Mouse (Mus musculus) testis, postnatal 14 days (tissue): ENCODE data around the gene Slc7a11.
"Not testable (repeated sequence)": the region's sequence is repeated elsewhere in the genome, so short reads cannot be mapped to it uniquely, and the experiment has no call there.

ENCODE experiments used
- DNase-seq: peaks from one replicate; pipeline ENCODE4 v3.0.0; 2021; ENCODE audit warnings: low spot score

Gene Slc7a11

DNA sequence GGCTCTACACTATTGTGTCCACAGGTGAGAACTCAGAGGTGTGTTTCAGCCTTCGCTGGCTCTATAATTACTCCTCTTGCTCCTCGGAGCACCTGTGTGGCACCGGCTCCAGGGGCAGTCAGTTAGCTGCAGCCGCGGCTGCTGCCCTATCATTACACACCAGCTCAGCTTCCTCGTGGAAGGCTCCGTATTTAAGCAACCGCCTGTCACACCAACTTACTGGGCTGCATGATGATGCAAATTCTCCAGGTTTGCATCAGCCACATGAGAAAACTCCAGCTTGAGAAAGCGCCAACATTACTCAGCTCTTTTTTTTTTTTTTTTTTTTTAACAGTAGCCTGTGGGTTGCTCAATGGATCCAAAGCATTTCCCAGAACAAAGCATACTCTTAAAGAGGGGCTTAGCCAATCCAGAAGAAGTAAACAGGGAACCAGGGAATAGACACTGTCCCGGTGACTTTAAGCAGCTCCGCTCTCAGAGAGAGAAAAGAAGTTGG, at the start of gene Slc7a11:
Gene Slc7a11 (minus strand): TSS at position 194 of the 496 bp plus-strand sequence.
- DNase-seq = peak; percentile 4

DNA sequence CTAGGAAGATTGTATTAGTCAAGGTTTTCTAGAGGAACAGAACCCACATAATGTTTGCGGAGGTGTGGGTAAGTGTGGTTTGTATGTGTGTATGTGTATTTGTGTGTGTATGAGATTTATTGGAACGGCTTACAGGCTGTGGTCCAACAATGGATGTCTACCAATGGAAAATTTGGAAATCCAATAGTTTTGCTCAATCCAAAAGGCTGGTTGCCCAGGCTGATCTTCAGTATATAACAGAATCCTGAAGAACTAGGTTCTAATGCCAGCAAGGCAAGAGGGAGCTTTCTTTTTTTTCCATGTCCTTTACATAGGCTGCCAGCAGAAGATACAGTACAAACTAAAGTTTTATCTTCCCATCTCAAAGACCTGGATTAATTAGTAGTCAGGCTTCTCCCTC, 48.3 kb upstream of the Slc7a11 start:
- no peak for DNase-seq

DNA sequence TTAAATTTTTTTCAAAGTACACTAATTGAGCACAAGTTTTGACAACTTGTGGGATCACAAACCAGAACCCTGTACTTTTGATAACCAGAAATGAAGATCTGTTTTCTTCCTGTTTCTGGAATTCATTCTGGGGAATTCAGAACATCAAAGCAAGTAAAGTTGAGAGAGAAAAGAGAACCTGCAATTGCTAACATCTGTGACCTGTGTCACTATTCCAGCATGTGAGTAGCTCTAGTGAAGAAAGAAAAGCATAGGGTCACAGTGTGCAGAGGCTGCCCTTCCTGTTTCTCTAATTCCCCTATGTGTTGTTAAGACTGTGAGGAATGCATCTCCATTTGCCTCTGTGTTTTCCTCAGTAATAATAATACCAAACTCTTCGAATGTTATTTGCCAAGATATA, 40.7 kb upstream of the Slc7a11 start:
- no peak for DNase-seq

DNA sequence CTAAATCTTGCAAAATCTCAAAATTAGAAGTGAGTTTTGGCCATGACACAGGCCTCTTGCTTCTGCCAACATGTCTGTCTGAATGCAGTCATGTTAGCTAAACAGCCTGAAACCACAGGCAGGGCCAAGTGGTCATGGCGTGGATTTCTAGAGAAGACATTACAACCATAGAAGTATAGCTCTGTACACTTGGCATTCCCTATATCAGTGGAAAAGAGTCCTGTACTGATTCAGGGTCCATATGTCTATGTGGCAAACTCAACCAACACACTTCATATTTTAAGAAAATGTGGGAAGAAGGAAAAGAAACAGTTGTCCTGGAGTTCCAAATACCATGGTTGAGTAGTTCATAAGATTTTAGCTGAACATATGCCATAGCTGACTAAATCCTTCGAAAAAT, 18.8 kb upstream of the Slc7a11 start:
- no peak for DNase-seq

DNA sequence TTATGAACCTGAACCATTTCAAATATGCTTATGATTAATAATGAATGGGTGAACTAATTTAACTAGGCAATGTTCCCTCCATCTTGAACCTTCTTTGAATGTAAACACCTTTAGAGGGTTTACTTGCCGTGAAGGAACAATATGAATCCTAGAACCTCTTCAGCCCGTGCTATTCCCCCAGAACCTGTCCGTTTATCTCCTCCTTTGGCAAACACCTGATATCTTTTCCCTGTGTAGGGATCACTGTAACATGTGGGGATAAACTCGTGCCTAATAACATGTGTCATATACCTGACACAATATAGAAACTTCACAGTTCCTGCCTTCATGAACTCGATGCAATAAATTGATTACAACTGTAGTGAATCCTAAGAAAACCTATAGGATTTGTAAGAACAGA, 13.7 kb upstream of the Slc7a11 start:
- no peak for DNase-seq

DNA sequence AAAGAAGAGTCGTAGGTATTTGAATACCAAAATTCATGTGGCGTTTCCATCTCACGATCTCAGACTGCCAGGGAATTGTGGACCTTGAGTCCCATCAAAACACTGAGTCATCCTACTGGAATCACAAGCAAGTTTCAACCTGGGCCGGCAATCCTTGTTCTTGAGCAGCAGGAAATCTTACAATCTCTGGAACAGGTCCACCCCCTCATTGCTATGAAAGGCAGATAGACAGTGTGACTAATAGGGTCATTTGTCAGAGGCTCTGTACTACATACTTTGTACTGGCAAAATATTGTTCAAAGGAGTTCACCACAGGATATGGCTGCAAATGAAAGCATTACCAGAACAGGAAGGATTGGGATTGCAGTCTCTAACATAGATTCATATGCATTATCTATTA, 13.2 kb upstream of the Slc7a11 start:
- peak; percentile 5 for DNase-seq

DNA sequence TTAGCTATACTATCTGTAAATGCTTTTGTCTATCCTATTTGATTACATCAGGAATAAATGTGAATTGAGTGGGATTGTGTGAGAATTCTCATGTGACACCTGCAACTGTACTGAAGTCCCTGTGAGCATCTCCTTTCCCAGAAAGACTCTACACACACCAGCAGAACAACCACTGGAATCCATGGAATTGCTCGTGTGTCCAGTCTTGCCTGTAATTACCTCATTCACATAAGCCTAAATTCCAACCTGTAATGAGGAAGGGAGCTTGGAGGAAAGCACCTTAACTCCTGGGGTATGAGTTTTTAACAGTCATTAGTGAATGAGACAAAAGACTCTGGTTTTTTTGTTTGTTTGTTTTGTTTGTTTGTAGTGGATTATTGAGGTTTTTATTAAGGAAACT, 12.6 kb upstream of the Slc7a11 start:
- DNase-seq = no peak

DNA sequence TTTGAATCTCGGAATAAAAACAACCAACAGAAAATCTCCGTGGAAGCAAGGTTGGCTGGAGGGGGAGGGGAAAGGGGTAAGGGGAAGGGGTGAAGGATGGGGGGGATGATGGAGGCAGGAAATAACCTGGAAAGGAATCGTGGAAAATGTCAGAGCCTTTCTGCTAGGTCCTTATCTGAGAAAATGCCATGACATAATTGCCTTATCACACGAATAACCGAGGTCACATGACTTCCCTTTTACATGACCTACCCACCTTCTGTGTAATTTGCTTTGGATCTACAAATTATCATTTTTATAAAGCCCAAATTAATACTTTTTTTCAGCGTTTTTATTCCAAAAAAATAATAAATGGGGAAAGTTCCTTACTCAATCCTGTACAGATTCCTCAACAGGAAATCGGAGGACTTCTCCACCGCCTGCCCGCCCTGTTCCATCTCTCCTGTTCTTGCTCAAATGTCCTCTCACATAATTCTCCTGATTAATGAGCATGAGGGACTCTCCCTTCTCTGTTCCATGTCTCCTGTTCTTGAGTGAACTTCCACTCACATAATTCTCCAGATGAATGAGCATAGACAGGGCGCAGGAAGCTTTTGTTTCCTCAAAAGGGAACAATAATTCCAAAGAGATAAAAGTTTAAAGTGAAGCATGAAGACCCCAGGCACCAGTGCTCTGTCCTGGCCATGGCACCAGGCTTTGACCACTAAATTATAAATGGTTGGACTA, 1.8 kb upstream of the Slc7a11 start:
- no peak for DNase-seq

DNA sequence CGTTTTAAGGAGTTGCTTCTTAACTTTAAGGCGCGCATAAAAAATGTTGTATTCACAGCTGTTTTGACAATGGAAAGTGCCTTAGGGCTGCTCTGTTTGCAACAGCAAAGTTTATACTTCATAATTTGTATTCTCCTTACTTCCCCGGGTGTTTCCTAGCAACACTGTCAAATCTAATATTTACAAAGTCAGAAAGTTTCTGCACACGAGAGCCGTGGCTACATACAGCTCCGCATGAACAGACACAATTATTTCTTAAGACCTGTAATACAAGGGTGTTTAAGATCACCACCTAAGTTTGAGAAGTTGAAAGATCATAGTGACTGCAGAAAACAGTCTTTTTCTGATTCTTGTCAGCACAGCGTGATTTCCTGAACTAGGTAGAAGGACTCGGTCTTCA, 528 bp upstream of the Slc7a11 start:
- no peak for DNase-seq

DNA sequence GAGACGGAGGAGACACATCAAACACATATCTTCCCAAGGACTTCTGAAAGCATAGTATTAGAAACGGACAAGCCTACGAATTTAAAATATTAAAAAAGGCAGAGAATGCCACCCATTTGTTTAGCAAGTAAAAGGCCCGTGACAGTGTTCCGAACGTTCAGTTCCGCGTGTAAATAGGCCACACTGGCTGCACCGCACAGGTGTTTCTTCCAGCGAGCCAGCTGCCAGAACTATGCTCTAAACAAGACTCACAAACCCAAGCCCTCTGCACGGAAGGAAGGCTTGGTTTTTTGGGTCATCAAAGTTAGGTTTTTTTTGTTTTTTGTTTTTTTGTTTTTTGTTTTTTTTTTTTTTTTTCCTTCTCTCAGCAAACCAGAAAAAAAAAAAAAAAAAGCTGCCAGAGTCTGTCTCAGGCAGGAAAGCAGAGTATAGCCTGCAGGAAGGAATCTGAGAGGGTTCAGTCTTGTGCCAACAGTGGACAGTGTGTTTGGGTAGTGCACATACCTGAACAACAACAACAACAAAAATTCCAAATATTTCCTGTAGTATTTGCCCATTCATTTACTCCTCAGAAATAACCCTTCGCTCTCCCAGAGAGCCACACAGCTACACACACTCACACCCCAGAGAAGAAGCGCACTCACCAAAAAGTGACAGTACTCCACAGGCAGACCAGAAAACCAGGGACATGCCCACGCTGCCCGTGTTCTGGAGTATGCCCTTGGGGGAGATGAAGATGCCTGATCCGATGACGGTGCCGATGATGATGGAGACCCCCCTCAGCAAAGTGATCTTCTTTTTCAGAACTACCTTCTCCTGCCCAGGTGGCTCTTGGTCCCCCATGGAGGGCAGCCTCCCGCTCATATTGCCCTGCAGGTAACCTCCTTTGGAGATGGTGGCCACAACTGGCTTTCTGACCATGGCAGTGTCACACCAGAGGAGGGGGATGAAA, 797 bp downstream of the Slc7a11 start:
- no peak for DNase-seq

DNA sequence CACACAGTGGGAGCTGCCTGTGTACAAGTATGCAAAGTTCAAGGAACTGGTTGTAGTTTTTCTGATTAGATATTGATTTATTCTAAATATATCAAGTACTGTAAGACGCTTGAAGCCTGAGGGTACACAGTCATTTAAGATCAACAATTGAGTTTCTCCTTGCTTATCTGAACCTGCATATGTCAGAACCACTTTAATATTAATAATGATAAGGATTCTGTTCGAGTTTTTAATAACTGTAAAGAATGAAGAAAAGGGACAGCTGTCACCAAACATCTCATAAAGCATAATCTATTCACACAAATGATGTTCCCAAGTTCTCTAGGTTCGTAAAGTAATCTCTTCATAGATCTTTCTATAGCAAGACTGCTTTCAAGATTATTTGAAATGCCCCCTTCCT, 2.1 kb downstream of the Slc7a11 start:
- no peak for DNase-seq

DNA sequence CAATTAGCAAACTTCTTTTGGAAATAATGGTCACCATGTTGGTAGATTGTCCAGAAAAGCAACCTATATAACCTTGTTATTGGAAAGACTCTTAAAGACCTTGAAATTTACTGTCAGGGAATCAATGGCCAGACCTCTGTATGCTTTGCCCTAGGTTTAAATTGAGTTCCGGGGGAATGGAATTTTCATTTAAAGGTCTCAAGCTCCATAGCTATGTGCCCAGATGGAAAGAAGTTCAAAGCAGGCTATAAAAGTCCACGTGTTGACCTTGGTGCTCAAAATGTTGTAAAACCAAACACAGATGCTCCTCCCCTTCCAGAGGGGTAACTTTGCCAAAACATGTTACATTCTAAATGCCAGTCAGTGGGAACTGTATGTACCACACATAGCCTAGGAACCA, 3.0 kb downstream of the Slc7a11 start:
- no peak for DNase-seq

DNA sequence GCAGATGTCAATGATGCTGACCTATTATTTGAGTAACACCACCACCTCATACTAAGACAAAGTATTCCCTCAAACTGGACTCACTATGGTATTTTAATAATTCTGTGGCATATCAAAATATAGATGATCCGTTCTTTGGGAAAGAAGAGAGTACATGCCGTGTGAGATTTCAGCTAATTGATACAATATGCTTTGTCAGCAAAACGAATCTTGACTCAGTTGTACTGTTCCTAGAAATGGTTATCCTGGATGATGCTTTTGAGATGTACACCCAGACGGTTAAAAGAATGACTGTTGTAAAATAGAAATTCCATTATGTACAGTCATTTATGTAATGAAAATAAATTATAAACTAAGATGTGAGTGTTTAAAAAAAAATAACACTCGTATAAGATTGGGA, 4.0 kb downstream of the Slc7a11 start:
- no peak for DNase-seq

DNA sequence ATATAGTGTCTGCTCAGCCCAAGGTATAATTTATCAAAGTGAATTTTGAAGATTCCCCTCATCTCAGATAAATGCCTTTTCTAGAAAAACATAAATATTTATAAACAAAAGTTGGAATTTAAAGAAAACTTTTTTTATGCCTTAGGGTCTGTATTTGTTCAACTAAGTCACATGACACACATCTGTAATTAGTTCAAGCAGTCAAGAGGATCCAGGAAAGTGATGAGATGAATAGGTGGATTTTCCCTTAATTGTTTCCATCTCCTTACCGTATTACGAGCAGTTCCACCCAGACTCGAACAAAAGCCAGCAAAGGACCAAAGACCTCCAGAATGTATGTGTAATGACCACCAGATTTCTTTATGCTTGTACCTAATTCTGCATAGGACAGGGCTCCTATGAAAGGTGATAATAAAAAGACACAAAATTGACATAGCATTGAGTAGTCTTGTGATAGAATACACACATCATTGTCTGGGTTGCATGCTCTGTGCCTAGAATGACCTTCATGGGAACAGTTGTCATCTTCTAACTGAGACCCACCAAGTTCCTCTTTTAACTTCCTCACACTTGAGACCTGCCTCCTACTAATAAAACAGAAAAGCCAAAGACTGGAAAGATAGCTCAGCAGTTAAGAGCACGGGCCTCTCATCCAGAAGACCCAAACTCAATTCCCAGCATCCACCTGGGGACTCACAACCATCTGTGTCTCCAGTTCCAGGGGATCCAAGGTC, 4.7 kb downstream of the Slc7a11 start:
- DNase-seq = no peak

DNA sequence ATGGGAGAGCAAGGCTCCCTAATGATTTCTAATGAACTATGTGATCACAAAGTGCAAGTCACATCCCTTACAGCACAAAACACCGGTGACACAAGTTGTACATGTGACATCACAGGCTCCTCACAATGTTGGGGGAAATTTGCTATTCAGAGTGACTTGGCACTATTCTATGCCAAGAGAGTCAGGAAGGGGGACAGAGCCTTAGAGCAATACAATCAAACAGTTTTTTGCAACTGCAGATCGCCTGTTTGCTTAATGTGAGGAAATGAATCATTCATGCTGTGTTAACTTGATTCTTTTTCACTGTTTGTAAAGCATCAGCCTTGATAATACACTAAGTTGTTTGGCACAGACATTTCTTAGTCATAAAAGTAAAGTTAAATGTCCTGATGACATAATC, 5.3 kb downstream of the Slc7a11 start:
- not testable (repeated sequence) for DNase-seq

DNA sequence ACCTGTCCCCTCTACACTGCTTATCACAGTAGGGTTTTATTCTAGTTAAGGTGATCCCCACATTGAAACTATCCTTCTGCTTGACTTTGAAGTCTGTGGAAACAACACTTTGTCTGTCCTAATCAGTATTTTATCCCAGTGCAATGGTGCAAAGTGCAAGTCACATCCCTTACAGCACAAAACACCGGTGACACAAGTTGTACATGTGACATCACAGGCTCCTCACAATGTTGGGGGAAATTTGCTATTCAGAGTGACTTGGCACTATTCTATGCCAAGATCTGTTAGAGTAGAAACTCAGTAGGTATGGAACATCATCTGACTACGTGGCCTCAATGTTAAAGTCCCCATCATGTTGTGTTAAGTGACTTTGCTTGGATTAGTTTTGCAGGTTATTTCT, 7.0 kb downstream of the Slc7a11 start:
- not testable (repeated sequence) for DNase-seq

DNA sequence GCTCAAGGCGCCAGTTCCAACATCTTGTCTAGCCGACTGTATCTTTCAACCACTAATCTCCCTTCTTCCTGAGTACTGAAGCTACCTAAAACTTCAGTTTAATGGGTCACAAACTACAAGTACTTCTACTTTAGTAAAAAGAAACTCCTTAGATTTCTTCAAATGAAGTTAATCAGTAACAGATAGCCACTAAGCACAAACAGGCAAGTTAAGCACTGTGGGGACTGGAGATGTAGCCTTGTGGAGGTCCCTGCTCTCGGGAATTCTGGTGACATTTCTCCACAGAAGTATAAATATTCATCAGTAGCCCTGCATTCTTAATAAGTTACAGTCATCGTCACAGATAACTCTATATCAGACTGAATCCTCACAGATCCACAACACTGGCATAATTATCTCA, 9.6 kb downstream of the Slc7a11 start:
- DNase-seq = no peak

DNA sequence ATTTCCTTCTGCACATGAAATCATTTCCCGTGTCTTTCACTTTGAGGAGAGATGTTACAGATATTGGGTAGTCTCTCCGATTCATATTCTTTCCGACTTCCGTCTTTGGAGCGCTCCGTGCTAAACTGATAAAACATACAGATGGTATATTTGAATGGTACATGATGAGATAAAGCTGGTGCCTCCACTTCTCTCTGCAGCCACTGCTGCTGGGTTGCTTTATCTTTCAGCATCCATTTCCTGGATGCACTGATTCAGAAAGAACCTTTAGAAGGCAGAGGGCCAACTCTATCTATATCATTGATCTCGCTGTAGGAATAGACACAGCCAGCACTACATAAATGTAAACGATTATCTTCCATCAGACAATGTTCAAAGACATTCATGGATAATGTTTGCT, 12.6 kb downstream of the Slc7a11 start:
- DNase-seq = no peak

DNA sequence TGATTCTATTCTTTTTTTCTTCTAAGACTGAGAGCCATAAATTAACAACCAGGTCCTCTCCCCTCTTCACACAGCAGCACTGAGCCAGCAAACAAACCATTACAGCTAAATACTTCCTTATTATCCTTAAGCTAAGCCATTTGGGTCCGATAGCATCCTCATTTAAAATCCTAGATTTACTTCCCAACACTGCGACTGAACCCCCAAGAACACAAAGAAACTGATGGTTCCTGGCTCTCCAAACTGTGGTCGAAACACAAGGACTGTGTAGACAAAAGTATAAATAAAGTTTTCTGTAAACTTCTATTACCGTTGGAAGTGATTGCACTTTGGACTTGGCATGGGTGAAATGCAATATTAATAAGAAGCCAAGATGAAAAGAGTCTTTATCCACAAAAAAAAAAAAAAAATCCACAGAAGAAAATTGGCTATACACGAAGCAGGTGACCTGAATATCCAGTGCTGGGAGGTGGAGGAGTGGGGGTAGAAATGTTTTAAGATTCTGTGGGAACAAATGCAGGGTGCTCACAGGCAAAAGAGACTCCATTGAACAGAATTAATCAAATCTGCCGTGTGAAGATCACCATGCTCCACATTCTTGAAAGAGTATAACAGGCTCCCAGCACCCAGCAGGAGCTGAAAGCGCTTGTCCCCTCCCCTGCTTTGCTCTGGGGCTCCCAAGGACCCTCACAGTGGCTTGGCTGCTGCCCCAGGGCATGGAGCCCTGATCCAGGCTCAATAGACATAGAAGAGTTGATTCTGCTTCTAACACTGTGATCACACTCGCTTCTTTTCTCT, 21.7 kb downstream of the Slc7a11 start:
- DNase-seq = no peak

DNA sequence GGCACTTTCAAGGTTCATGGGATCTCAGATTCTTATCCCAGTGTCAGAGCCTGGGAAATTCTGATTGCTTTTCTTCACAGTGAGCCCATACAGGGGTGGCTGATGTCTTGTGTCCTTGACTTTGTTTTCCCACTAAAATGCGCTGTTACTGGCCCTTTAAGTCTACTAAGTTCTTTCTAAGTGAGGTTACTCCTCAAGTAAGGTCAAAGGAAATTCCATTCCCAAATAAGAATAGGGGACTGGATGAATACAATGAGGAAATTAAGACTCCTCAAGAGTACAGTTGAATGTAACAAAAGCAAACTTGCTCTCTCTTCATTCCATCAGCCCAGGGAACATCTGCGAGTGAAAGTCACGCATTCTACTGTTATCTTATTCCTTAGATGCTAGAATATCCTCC, 24.3 kb downstream of the Slc7a11 start:
- no peak for DNase-seq

DNA sequence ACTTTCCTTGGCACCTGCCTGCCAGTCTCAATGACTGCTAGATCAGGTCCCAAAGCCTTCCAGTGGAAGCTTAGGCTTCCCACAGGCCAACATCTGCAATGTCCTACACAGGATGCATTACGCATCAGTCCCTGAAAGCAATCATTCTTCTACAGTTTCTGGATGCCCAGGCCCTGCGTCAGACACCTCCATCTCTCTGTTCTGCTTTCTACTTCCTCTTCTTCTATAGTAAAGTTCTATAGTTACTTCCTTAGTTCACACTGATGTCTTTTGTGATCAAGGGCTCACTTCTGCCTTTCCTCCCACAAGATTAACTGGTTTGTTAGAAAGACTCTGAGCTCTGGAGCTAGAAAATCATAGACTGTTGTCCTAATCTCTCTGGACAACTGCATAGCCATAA, 36.6 kb downstream of the Slc7a11 start:
- no peak for DNase-seq

DNA sequence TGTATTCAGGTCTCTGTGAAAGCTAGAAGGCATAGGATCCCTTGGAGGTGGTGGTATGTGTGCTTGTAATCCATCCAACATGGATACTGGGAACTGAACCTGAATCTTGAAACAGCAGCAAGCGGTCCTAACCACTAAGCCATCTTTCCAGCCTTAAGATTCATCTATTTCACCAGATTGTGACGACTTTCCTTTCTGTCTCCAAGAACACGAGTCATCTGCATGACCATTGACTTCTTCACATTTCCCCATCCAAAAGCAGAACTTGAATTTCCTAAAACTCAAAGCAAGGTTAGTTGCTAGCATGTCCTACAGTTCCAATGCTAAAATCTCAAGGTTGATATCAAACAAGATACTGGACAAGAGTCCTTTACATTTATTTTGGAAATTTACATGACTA, 37.5 kb downstream of the Slc7a11 start:
- no peak for DNase-seq
